9 mouse cellular contexts compared by ENCODE assay signal in the genomic region with DNA sequence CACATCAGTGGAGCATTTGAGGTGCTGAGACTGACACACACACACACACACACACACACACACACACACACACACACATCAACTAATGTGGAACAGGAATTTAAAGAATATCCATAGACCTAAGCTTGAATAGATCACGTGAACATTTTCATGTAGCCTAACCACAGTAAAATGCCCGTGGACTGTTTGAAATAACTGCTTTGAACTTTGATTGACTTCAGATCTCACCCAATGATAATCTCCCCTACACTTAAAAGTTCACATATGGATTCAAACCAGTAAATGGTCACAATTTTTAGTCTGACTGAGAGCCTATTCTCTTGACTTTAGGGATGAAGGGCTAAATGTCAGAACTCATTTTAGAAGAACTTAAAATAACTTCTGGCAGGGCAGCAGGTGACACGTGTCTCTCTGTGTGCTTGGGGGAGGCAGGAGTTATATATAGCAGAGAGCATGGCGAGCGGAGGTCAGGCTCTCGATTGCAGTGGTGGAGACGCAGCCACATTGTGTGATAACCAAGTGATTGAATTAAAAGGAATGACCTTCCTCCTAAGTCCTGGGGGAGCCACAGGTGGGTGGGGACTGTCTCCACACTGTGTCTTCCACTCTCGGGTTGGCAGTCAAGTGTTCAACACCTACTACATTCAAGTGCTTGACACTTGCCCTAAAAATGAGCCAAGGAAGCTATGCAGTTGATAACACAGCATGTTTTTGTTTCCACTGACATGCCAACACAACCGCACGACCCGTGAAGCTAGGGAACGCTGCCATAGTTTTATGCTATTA. TPM values are rescaled to one million over a fixed set of nuclear protein-coding genes. Genes with fewer than 3 reads are reported as not detected.
A peak's percentile ranks its signal among the peaks of the same experiment; 100 is the strongest.
DNase-seq lines count a peak whose midpoint lies in the region.
"Had no signal": no experiment of that assay in that cellular context is flagged by ENCODE, and none has a peak within 500 bp of the region (broad histone marks: within the 10 kb centered on the region; RNA-seq: fewer than 3 reads in every experiment).

No protein-coding gene starts in this region.

- 21% methylated on average over 12 of the region's 12 CpGs for WGBS in heart, embryonic 10.5 days
- 79% methylated on average over 12 of the region's 12 CpGs for WGBS in limb, embryonic 10.5 days

- H3K4me1 ChIP-seq in heart, embryonic 10.5 days, result peaks cover 28% of the 10 kb centered on the region
- H3K4me1 ChIP-seq in limb, embryonic 10.5 days, result peaks cover 15% of the 10 kb centered on the region

- H3K9me3 ChIP-seq in heart, embryonic 10.5 days, result no peaks in the 10 kb centered on the region
- no peaks in the 10 kb centered on the region for H3K9me3 ChIP-seq in limb, embryonic 10.5 days (replicated peaks)

- DNase-seq in CD4-positive helper T cell, adult 2 months (ENCODE audit: low read depth, low spot score), result peak; percentile 65
- DNase-seq in R1 (ENCODE audit: low read depth, low spot score), result peak; percentile 18
- DNase-seq in heart, embryonic 10.5 days (ENCODE audit: low spot score), result peak; percentile 90
- no peak for DNase-seq in limb, embryonic 10.5 days (ENCODE audit: low spot score)
- no peak for DNase-seq in urinary bladder, postnatal 4 days (ENCODE audit: low spot score in 2 of 2)
- no peak for DNase-seq in cerebellum, adult 9-10 months
- DNase-seq in cerebellum, adult 11-12 months, result no peak
- no peak for DNase-seq in layer of hippocampus, adult 9-11 months

- peak overlapping the region; percentile 93 for H3K27ac ChIP-seq in heart, embryonic 10.5 days
- H3K27ac ChIP-seq in limb, embryonic 10.5 days, result peak overlapping the region; percentile 80; the same call in 1 of the 2 replicates
- H3K27ac ChIP-seq: liver, embryonic 14.5 days had no signal

- H3K27me3 ChIP-seq in heart, embryonic 10.5 days (ENCODE audit: insufficient read depth, poor library complexity, severe bottlenecking), result no peaks in the 10 kb centered on the region
- H3K27me3 ChIP-seq in limb, embryonic 10.5 days (ENCODE audit: low read depth, poor library complexity, severe bottlenecking), result no peaks in the 10 kb centered on the region

- peaks cover 21% of the 10 kb centered on the region for H3K36me3 ChIP-seq in heart, embryonic 10.5 days
- no peaks in the 10 kb centered on the region for H3K36me3 ChIP-seq in limb, embryonic 10.5 days

- H3K4me3 ChIP-seq in heart, embryonic 10.5 days, result peak overlapping the region; percentile 60
- H3K4me3 ChIP-seq in limb, embryonic 10.5 days, result no peak overlapping the region

RNA-seq across cellular contexts. Expression of a gene that starts 1.0 kb away (rescaled TPM):
- 18.8 and 41.2 TPM in 2 replicates for polyA plus RNA-seq in heart, embryonic 10.5 days (2016; fragmentation: Nextera tagmentation; extraction: Ambion mirVana)
- 0.31 and 0.56 TPM in 2 replicates for polyA plus RNA-seq in limb, embryonic 10.5 days (2016; fragmentation: Nextera tagmentation; extraction: Ambion mirVana)

Comparison
In these comparisons a context has a peak if more than half of its experiments do, and no peak if none do; other contexts are left out.
1. DNase-seq: peak in CD4-positive helper T cell, adult 2 months (single experiment), R1 (single experiment) and heart, embryonic 10.5 days (single experiment); none in limb, embryonic 10.5 days (single experiment), urinary bladder, postnatal 4 days (0 of 2), cerebellum, adult 9-10 months (single experiment), cerebellum, adult 11-12 months (single experiment) and layer of hippocampus, adult 9-11 months (single experiment).
2. RNA of a gene that starts 1.0 kb away (polyA plus RNA-seq): 18.8 to 41.2 TPM in heart, embryonic 10.5 days; 0.31 to 0.56 TPM in limb, embryonic 10.5 days; every median in the first group is over 10 times any median in the second.